In the genomic region with DNA sequence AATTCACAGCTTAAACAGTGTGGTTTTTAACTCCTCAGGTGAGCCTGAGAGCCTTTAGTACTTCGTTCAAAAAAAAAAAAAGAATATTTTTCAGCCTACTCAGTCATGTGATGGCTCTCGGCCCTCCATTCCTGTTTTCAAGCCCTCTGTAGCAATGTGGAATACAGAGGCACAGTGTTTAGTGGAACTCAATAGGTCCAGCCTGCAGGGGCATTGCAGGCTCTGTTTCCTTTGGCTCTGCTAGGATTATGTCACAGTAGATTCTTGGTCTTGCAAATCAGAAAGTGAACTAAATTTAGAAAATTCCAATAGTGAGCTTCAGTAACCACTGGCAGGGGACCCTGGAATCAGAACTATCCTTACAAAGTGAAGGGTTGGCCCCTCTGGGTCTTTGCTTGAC, we compare ENCODE assay signal across 26 mouse cellular contexts. TPM values are rescaled to one million over a fixed set of nuclear protein-coding genes. Genes with fewer than 3 reads are reported as not detected.
A peak's percentile ranks its signal among the peaks of the same experiment; 100 is the strongest.
DNase-seq lines count a peak whose midpoint lies in the region; ATAC-seq lines count a peak whose summit lies in the region.
"Had no signal": no experiment of that assay in that cellular context is flagged by ENCODE, and none has a peak within 500 bp of the region (broad histone marks: within the 10 kb centered on the region; RNA-seq: fewer than 3 reads in every experiment).

No protein-coding gene starts in this region.

- H3K4me3 ChIP-seq in embryonic facial prominence, embryonic 12.5 days, result no peak overlapping the region
- H3K4me3 ChIP-seq in embryonic facial prominence, embryonic 10.5 days, result no peak overlapping the region
- no peak overlapping the region for H3K4me3 ChIP-seq in heart, embryonic 15.5 days
- H3K4me3 ChIP-seq in limb, embryonic 12.5 days (replicated peaks), result no peak overlapping the region
- no peak overlapping the region for H3K4me3 ChIP-seq in limb, embryonic 10.5 days
- H3K4me3 ChIP-seq: forebrain, embryonic 12.5 days; kidney, embryonic 15.5 days; liver, embryonic 13.5 days; midbrain, embryonic 10.5 days; stomach, embryonic 15.5 days had no signal

- H3K4me2 ChIP-seq in embryonic facial prominence, embryonic 12.5 days (replicated peaks), result no peak overlapping the region
- H3K4me2 ChIP-seq in heart, embryonic 15.5 days, result no peak overlapping the region
- no peak overlapping the region for H3K4me2 ChIP-seq in limb, embryonic 12.5 days
- H3K4me2 ChIP-seq: forebrain, embryonic 12.5 days; kidney, embryonic 15.5 days; liver, embryonic 13.5 days; lung, embryonic 14.5 days; stomach, embryonic 15.5 days had no signal

- no peaks in the 10 kb centered on the region for H3K9me3 ChIP-seq in embryonic facial prominence, embryonic 12.5 days
- no peaks in the 10 kb centered on the region for H3K9me3 ChIP-seq in embryonic facial prominence, embryonic 10.5 days
- H3K9me3 ChIP-seq in heart, embryonic 15.5 days (replicated peaks), result no peaks in the 10 kb centered on the region
- H3K9me3 ChIP-seq in limb, embryonic 12.5 days, result no peaks in the 10 kb centered on the region
- H3K9me3 ChIP-seq in limb, embryonic 10.5 days (replicated peaks), result no peaks in the 10 kb centered on the region
- H3K9me3 ChIP-seq: forebrain, embryonic 12.5 days; G1E; kidney, embryonic 15.5 days; liver, embryonic 13.5 days; midbrain, embryonic 10.5 days; stomach, embryonic 15.5 days had no signal

- 55% methylated on average over 2 of the region's 2 CpGs for WGBS in embryonic facial prominence, embryonic 12.5 days
- 86% methylated on average over 2 of the region's 2 CpGs for WGBS in embryonic facial prominence, embryonic 10.5 days
- 49% methylated on average over 2 of the region's 2 CpGs for WGBS in heart, embryonic 15.5 days
- 82% methylated on average over 2 of the region's 2 CpGs for WGBS in limb, embryonic 12.5 days
- 89% methylated on average over 2 of the region's 2 CpGs for WGBS in limb, embryonic 10.5 days

- no peak overlapping the region for H3K9ac ChIP-seq in embryonic facial prominence, embryonic 12.5 days
- no peak overlapping the region for H3K9ac ChIP-seq in heart, embryonic 15.5 days
- H3K9ac ChIP-seq in limb, embryonic 12.5 days (replicated peaks), result no peak overlapping the region
- H3K9ac ChIP-seq: forebrain, embryonic 12.5 days; kidney, embryonic 15.5 days; liver, embryonic 13.5 days; lung, embryonic 14.5 days; stomach, embryonic 15.5 days had no signal

- intact Hi-C loops in heart, postnatal 14 days (cut with DNase I), result loop anchor here (2.0 kb wide), 1 partner anchor 58 kb away; no protein-coding TSS in a partner anchor

- H3K27ac ChIP-seq in embryonic facial prominence, embryonic 12.5 days, result 0 out of 2 replicates have a peak overlapping the region, but pooled peaks have one; percentile 36
- no peak overlapping the region for H3K27ac ChIP-seq in embryonic facial prominence, embryonic 10.5 days (replicated peaks)
- 0 out of 2 replicates have a peak overlapping the region, but pooled peaks have one; percentile 2 for H3K27ac ChIP-seq in heart, embryonic 15.5 days
- H3K27ac ChIP-seq in limb, embryonic 12.5 days, result peak overlapping the region; percentile 45; the same call in 1 of the 2 replicates
- no peak overlapping the region for H3K27ac ChIP-seq in limb, embryonic 10.5 days
- H3K27ac ChIP-seq: forebrain, embryonic 12.5 days; kidney, embryonic 15.5 days; liver, embryonic 13.5 days; macrophage; midbrain, embryonic 10.5 days; stomach, embryonic 15.5 days had no signal

- no peak for ATAC-seq in embryonic facial prominence, embryonic 12.5 days (ENCODE audit: insufficient number of reproducible peaks, insufficient read depth, low FRiP score, low TSS enrichment)
- no peak; the same call in 1 of the 2 replicates for ATAC-seq in heart, embryonic 15.5 days (replicated peaks; ENCODE audit: insufficient number of reproducible peaks, insufficient read depth, low FRiP score, low read depth)
- no peak for ATAC-seq in limb, embryonic 12.5 days (ENCODE audit: insufficient number of reproducible peaks, insufficient read depth, low FRiP score, low TSS enrichment, low read depth)
- ATAC-seq: hindbrain, embryonic 16.5 days; intestine, postnatal 0 days had no signal

- H3K36me3 ChIP-seq in embryonic facial prominence, embryonic 12.5 days, result no peaks in the 10 kb centered on the region
- H3K36me3 ChIP-seq in embryonic facial prominence, embryonic 10.5 days (replicated peaks), result peaks cover 58% of the 10 kb centered on the region
- H3K36me3 ChIP-seq in heart, embryonic 15.5 days, result no peaks in the 10 kb centered on the region
- no peaks in the 10 kb centered on the region for H3K36me3 ChIP-seq in limb, embryonic 12.5 days
- peaks cover 50% of the 10 kb centered on the region for H3K36me3 ChIP-seq in limb, embryonic 10.5 days
- H3K36me3 ChIP-seq: forebrain, embryonic 12.5 days; G1E; kidney, embryonic 15.5 days; liver, embryonic 13.5 days; stomach, embryonic 15.5 days had no signal

- DNase-seq in embryonic facial prominence, embryonic 10.5 days (ENCODE audit: low spot score), result no peak
- no peak for DNase-seq in heart, postnatal 14 days
- DNase-seq in limb, embryonic 10.5 days (ENCODE audit: low spot score), result no peak
- DNase-seq in testis, postnatal 14 days (ENCODE audit: low spot score), result no peak
- no peak for DNase-seq in right cerebral cortex, adult 18-20 months
- DNase-seq: adrenal gland, postnatal 36 days; cerebellum, adult 2 months; gastrocnemius, postnatal 10 days; heart, postnatal 36 days; kidney, postnatal 4 days; layer of hippocampus, postnatal 36 days; liver, embryonic 13.5 days; lung, embryonic 14.5 days; thymus, adult 2 months had no signal

- no peaks in the 10 kb centered on the region for H3K27me3 ChIP-seq in embryonic facial prominence, embryonic 12.5 days
- no peaks in the 10 kb centered on the region for H3K27me3 ChIP-seq in embryonic facial prominence, embryonic 10.5 days (replicated peaks; ENCODE audit: low read depth, poor library complexity, severe bottlenecking)
- H3K27me3 ChIP-seq in heart, embryonic 15.5 days, result no peaks in the 10 kb centered on the region
- H3K27me3 ChIP-seq in limb, embryonic 12.5 days, result no peaks in the 10 kb centered on the region
- H3K27me3 ChIP-seq in limb, embryonic 10.5 days (ENCODE audit: low read depth, poor library complexity, severe bottlenecking), result no peaks in the 10 kb centered on the region
- H3K27me3 ChIP-seq: kidney, embryonic 15.5 days; stomach, embryonic 15.5 days had no signal

- peaks cover 17% of the 10 kb centered on the region for H3K4me1 ChIP-seq in embryonic facial prominence, embryonic 12.5 days
- H3K4me1 ChIP-seq in embryonic facial prominence, embryonic 10.5 days, result peaks cover 57% of the 10 kb centered on the region
- H3K4me1 ChIP-seq in heart, embryonic 15.5 days (replicated peaks), result peaks cover 20% of the 10 kb centered on the region
- peaks cover 23% of the 10 kb centered on the region for H3K4me1 ChIP-seq in limb, embryonic 12.5 days (replicated peaks)
- peaks cover 39% of the 10 kb centered on the region for H3K4me1 ChIP-seq in limb, embryonic 10.5 days

RNA-seq across cellular contexts. Expression of gene Pygo1, which starts 56.7 kb away (rescaled TPM):
- polyA plus RNA-seq in embryonic facial prominence, embryonic 12.5 days (2016; fragmentation: Nextera tagmentation; extraction: Ambion mirVana), result 11.7 TPM in 2 replicates
- polyA plus RNA-seq in embryonic facial prominence, embryonic 10.5 days (2016; fragmentation: Nextera tagmentation; extraction: Ambion mirVana), result 6.5 and 7.3 TPM in 2 replicates
- 2.1 and 2.6 TPM in 2 replicates for polyA plus RNA-seq in heart, embryonic 15.5 days (2015; fragmentation: Nextera tagmentation; extraction: Ambion mirVana)
- total RNA-seq in heart, postnatal 14 days (2021), result 1 to 10 TPM; 8.1 to 9.1 TPM
- 11.4 and 11.5 TPM in 2 replicates for polyA plus RNA-seq in limb, embryonic 12.5 days (2016; fragmentation: Nextera tagmentation; extraction: Ambion mirVana)
- 5.5 and 7.5 TPM in 2 replicates for polyA plus RNA-seq in limb, embryonic 10.5 days (2016; fragmentation: Nextera tagmentation; extraction: Ambion mirVana)
- total RNA-seq: neutrophil, adult 5-6 weeks had no signal
- polyA plus RNA-seq: G1E, macrophage had no signal

Comparison
In these comparisons a context has a peak if more than half of its experiments do, and no peak if none do; other contexts are left out.
1. H3K27ac ChIP-seq: peak in embryonic facial prominence, embryonic 12.5 days (single experiment), heart, embryonic 15.5 days (single experiment) and limb, embryonic 12.5 days (single experiment); none in embryonic facial prominence, embryonic 10.5 days (single experiment) and limb, embryonic 10.5 days (single experiment).